8 mouse cellular contexts compared by ENCODE assay signal in genomic region chr9:107675671-107676301, GRCm38 (mm10). TPM values are rescaled to one million over a fixed set of nuclear protein-coding genes. Genes with fewer than 3 reads are reported as not detected.
DNase-seq lines count a peak whose midpoint lies in the region; ATAC-seq lines count a peak whose summit lies in the region.

No protein-coding gene starts in this region.

- under 1% methylated on average over 39 of the region's 39 CpGs for WGBS in forebrain, embryonic 10.5 days
- WGBS in lung, embryonic 15.5 days, result under 1% methylated on average over 39 of the region's 39 CpGs

- peak; percentile 59; the same call in 1 of the 2 replicates for ATAC-seq in lung, embryonic 15.5 days (ENCODE audit: borderline replicate concordance, extremely low read depth, low FRiP score, low TSS enrichment)

- peak overlapping the region; percentile 69 for H3K4me2 ChIP-seq in lung, embryonic 15.5 days

- H3K27me3 ChIP-seq in forebrain, embryonic 10.5 days (ENCODE audit: poor library complexity, severe bottlenecking), result peaks cover 54% of the 10 kb centered on the region
- peaks cover 38% of the 10 kb centered on the region for H3K27me3 ChIP-seq in lung, embryonic 15.5 days

- H3K36me3 ChIP-seq in forebrain, embryonic 10.5 days (replicated peaks), result no peaks in the 10 kb centered on the region
- no peaks in the 10 kb centered on the region for H3K36me3 ChIP-seq in lung, embryonic 15.5 days

- intact Hi-C loops in heart, postnatal 10 days (cut with DNase I), result loop anchor here (1.0 to 10.0 kb wide), 3 partner anchors 30 to 311 kb away; no protein-coding TSS in a partner anchor

- H3K9ac ChIP-seq in lung, embryonic 15.5 days, result 0 out of 2 replicates have a peak overlapping the region, but pooled peaks have one; percentile 10

- peak; percentile 86 for DNase-seq in CD4-positive helper T cell, adult 2 months (ENCODE audit: low read depth, low spot score)
- DNase-seq in adrenal gland, postnatal 36 days, result peak; percentile 81 to 88
- DNase-seq in forebrain, embryonic 10.5 days (ENCODE audit: extremely low spot score, low spot score), result peak; percentile 84
- peak; percentile 82 to 87 for DNase-seq in heart, postnatal 10 days
- DNase-seq in kidney, postnatal 4 days, result peak; percentile 85 to 89
- peak; percentile 32 for DNase-seq in ovary, adult 18-20 months (ENCODE audit: low spot score)
- DNase-seq in thymus, postnatal 0 days (ENCODE audit: low spot score), result peak; percentile 54

- peak overlapping the region; percentile 49 for H3K4me3 ChIP-seq in forebrain, embryonic 10.5 days
- H3K4me3 ChIP-seq in lung, embryonic 15.5 days, result peak overlapping the region; percentile 33

- peaks cover 33% of the 10 kb centered on the region for H3K4me1 ChIP-seq in forebrain, embryonic 10.5 days
- H3K4me1 ChIP-seq in lung, embryonic 15.5 days, result peaks cover 23% of the 10 kb centered on the region

- H3K27ac ChIP-seq in forebrain, embryonic 10.5 days, result peak overlapping the region; percentile 61
- H3K27ac ChIP-seq in lung, embryonic 15.5 days, result no peak overlapping the region

- H3K9me3 ChIP-seq in forebrain, embryonic 10.5 days, result no peaks in the 10 kb centered on the region
- no peaks in the 10 kb centered on the region for H3K9me3 ChIP-seq in lung, embryonic 15.5 days

RNA-seq across cellular contexts. Expression of gene Gnat1, which starts 3.7 kb away (rescaled TPM):
- not detected for total RNA-seq in adrenal gland, postnatal 36 days (2021)
- polyA plus RNA-seq in forebrain, embryonic 10.5 days (2016; fragmentation: Nextera tagmentation; extraction: Ambion mirVana), result 3.9 and 4.1 TPM in 2 replicates
- not detected for total RNA-seq in heart, postnatal 10 days (2021)
- polyA plus RNA-seq in lung, embryonic 15.5 days (2015; fragmentation: Nextera tagmentation; extraction: Ambion mirVana), result 0.54 and 0.93 TPM in 2 replicates
- polyA plus RNA-seq in thymus, postnatal 0 days (2015; fragmentation: Nextera tagmentation; extraction: Ambion mirVana), result 0.62 and 0.85 TPM in 2 replicates

RNA-seq across cellular contexts. Expression of gene Slc38a3, which starts 6.5 kb away (rescaled TPM):
- total RNA-seq in adrenal gland, postnatal 36 days (2021), result 1 to 10 TPM in 1 of 2 experiments, under 1 TPM in 1; 0.30 to 1.0 TPM
- 8.8 and 9.0 TPM in 2 replicates for polyA plus RNA-seq in forebrain, embryonic 10.5 days (2016; fragmentation: Nextera tagmentation; extraction: Ambion mirVana)
- 10 to 100 TPM; 20.5 to 22.6 TPM for total RNA-seq in heart, postnatal 10 days (2021)
- polyA plus RNA-seq in lung, embryonic 15.5 days (2015; fragmentation: Nextera tagmentation; extraction: Ambion mirVana), result 3.9 and 4.1 TPM in 2 replicates
- 0.60 and 1.1 TPM in 2 replicates for polyA plus RNA-seq in thymus, postnatal 0 days (2015; fragmentation: Nextera tagmentation; extraction: Ambion mirVana)

RNA-seq across cellular contexts. Expression of gene Sema3f, which starts 34.5 kb away (rescaled TPM):
- total RNA-seq in adrenal gland, postnatal 36 days (2021), result 10 to 100 TPM; 22.6 to 41.3 TPM
- polyA plus RNA-seq in forebrain, embryonic 10.5 days (2016; fragmentation: Nextera tagmentation; extraction: Ambion mirVana), result 10.0 and 11.2 TPM in 2 replicates
- 10 to 100 TPM; 19.4 to 22.2 TPM for total RNA-seq in heart, postnatal 10 days (2021)
- 12.3 and 13.7 TPM in 2 replicates for polyA plus RNA-seq in lung, embryonic 15.5 days (2015; fragmentation: Nextera tagmentation; extraction: Ambion mirVana)
- polyA plus RNA-seq in thymus, postnatal 0 days (2015; fragmentation: Nextera tagmentation; extraction: Ambion mirVana), result 2.2 and 3.2 TPM in 2 replicates

RNA-seq across cellular contexts. Expression of gene Gnai2, which starts 40.6 kb away (rescaled TPM):
- 100 to 1,000 TPM; 221 to 245 TPM for total RNA-seq in adrenal gland, postnatal 36 days (2021)
- 526 and 533 TPM in 2 replicates for polyA plus RNA-seq in forebrain, embryonic 10.5 days (2016; fragmentation: Nextera tagmentation; extraction: Ambion mirVana)
- 100 to 1,000 TPM; 422 to 478 TPM for total RNA-seq in heart, postnatal 10 days (2021)
- polyA plus RNA-seq in lung, embryonic 15.5 days (2015; fragmentation: Nextera tagmentation; extraction: Ambion mirVana), result 469 and 478 TPM in 2 replicates
- 466 and 479 TPM in 2 replicates for polyA plus RNA-seq in thymus, postnatal 0 days (2015; fragmentation: Nextera tagmentation; extraction: Ambion mirVana)

Comparison
In these comparisons a context has a peak if more than half of its experiments do, and no peak if none do; other contexts are left out.
1. DNase-seq: peak in every context shown above with its lines; median percentile 87 in kidney, postnatal 4 days; 86 in CD4-positive helper T cell, adult 2 months; 84 in adrenal gland, postnatal 36 days; 84 in heart, postnatal 10 days; 84 in forebrain, embryonic 10.5 days; 54 in thymus, postnatal 0 days; 32 in ovary, adult 18-20 months.